Mouse (Mus musculus) C2C12 (cell line): ENCODE results near the gene Fkbp14.

ENCODE experiments used
- CEBPB ChIP-seq: IDR thresholded peaks from one replicate; pipeline ENCODE4 v1.6.1; 2011; ENCODE audit warnings: low read depth, mild to moderate bottlenecking, control low read depth, moderate library complexity
- CTCF ChIP-seq: IDR thresholded peaks from one replicate; pipeline ENCODE4 v1.5.1; 2011; ENCODE audit not compliant: control insufficient read depth, insufficient read depth, insufficient read length
- FOSL1 ChIP-seq: IDR thresholded peaks from one replicate; pipeline ENCODE4 v1.8.0; 2011; ENCODE audit warnings: mild to moderate bottlenecking, low read length; ENCODE audit not compliant: poor library complexity, insufficient read depth, severe bottlenecking
- MYOG ChIP-seq: IDR thresholded peaks from one replicate; pipeline ENCODE4 v1.6.1; 2011; ENCODE audit not compliant: control insufficient read depth, insufficient read length; ENCODE audit errors: extremely low read depth
- USF1 ChIP-seq: IDR thresholded peaks from one replicate; pipeline ENCODE4 v1.6.1; 2011; ENCODE audit warnings: low read depth, mild to moderate bottlenecking, control low read depth, moderate library complexity

DNA sequence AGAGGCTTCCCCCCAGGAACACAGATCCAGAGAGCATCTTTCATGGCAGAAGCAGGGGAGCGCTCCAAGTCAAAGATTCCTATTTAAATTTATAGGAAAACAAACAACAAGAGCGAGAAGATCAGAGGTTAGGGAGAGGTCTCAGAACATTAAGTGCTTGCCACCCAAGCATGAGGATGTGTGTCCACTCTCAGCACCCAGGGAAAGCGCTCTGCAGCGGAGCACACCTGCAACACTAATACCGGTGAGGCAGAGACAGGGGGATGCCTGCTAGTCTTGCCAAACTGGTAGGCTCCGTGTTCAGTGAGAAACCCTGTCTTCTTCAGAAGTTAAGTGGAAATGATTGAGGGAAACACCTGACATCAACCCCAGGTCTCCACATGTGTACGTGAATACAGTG lies 57.7 kb downstream of the Fkbp14 start:
- TF ChIP-seq CTCF (no peak), FOSL1 (no peak), MYOG (no peak), USF1 (no peak), CEBPB (no peak)
